Mouse (Mus musculus) liver, embryonic 16.5 days (tissue): ENCODE measurements around the gene Slc16a10. TPM values are rescaled to one million over a fixed set of nuclear protein-coding genes. Genes with fewer than 3 reads are reported as not detected.
A peak's percentile ranks its signal among the peaks of the same experiment; 100 is the strongest.

Source experiments
- ATAC-seq: fragments of 200-750 bp; cut with Nextera tagmentation; 2 replicates; pipeline ENCODE4 v1.8.0; 2017; ENCODE audit warnings: low read depth, mild to moderate bottlenecking, moderate number of reproducible peaks, moderate library complexity
- H3K27ac ChIP-seq: fragments of 300-500 bp; sonication (generic); 2 replicates; pipeline ENCODE4 v1.5.1; 2014; ENCODE audit warnings: mild to moderate bottlenecking, low read length
- H3K27me3 ChIP-seq: fragments of 300-500 bp; sonication (generic); 2 replicates; pipeline ENCODE4 v1.6.1; 2014; ENCODE audit warnings: low read depth, low read length, mixed read lengths; ENCODE audit not compliant: control insufficient read depth, insufficient read depth
- H3K36me3 ChIP-seq: fragments of 300-500 bp; sonication (generic); 2 replicates; pipeline ENCODE4 v1.6.1; 2014; ENCODE audit warnings: mild to moderate bottlenecking; ENCODE audit not compliant: control insufficient read depth, insufficient read depth
- H3K4me1 ChIP-seq: fragments of 300-500 bp; sonication (generic); 2 replicates; pipeline ENCODE4 v1.6.1; 2014; ENCODE audit warnings: low read depth, low read length, mixed read lengths; ENCODE audit not compliant: control insufficient read depth
- H3K4me2 ChIP-seq: fragments of 300-500 bp; sonication (generic); 2 replicates; pipeline ENCODE4 v1.6.1; 2014; ENCODE audit warnings: low read depth, low read length, mixed read lengths
- H3K4me3 ChIP-seq: fragments of 300-500 bp; sonication (generic); 2 replicates; pipeline ENCODE4 v1.5.1; 2014; ENCODE audit warnings: low read depth, mild to moderate bottlenecking, low read length
- H3K9ac ChIP-seq: fragments of 300-500 bp; sonication (generic); 2 replicates; pipeline ENCODE4 v1.6.1; 2014; ENCODE audit warnings: low read depth, low read length
- H3K9me3 ChIP-seq: fragments of 300-500 bp; sonication (generic); replicated peaks from 2 replicates; pipeline ENCODE4 v1.6.1; 2016; ENCODE audit warnings: low read length; ENCODE audit not compliant: control insufficient read depth
- WGBS: fragments of 180-500 bp; shearing (Covaris S2); extraction: QIAGEN DNeasy Blood & Tissue Kit; methylation state at CpG from one replicate; pipeline ENCODE4 v1.1.7; 2014; ENCODE audit not compliant: insufficient replicate concordance; 5-methylcytosine and 5-hydroxymethylcytosine counted together
- polyA plus RNA-seq: library from polyadenylated mRNA; unstranded; fragments of >200 nt; fragmentation: Nextera tagmentation; extraction: Ambion mirVana; gene quantifications from 2 replicates; pipeline ENCODE4 v1.2.1, GENCODE M21; 2015

Slc16a10 gene
- polyA plus RNA-seq, 1 experiment from 2014 or later = 75.2 TPM

- no peak overlapping the region for H3K27ac ChIP-seq
- no peak overlapping the region for H3K4me3 ChIP-seq
- ATAC-seq = no peak
- no peaks in the 10 kb centered on the region for H3K9me3 ChIP-seq
- peaks cover 2% of the 10 kb centered on the region; the same call in 1 of the 2 replicates for H3K4me1 ChIP-seq
- no peak overlapping the region for H3K4me2 ChIP-seq
- WGBS = 88% methylated on average over 2 of the region's 2 CpGs
- H3K36me3 ChIP-seq = peaks cover 43% of the 10 kb centered on the region
- H3K9ac ChIP-seq = no peak overlapping the region
- H3K27me3 ChIP-seq = no peaks in the 10 kb centered on the region
Observed at GRCm38 (mm10) chr10:40050763-40051162, 91.3 kb downstream of the Slc16a10 start.

GRCm38 (mm10) chr10:40041339-40041738 lies 100.7 kb downstream of the Slc16a10 start:
- no peaks in the 10 kb centered on the region for H3K27me3 ChIP-seq
- no peak overlapping the region for H3K9ac ChIP-seq
- H3K36me3 ChIP-seq = peaks cover 16% of the 10 kb centered on the region
- H3K9me3 ChIP-seq = no peaks in the 10 kb centered on the region
- H3K4me1 ChIP-seq = no peaks in the 10 kb centered on the region; the same call in 1 of the 2 replicates
- H3K4me3 ChIP-seq = no peak overlapping the region
- no peak overlapping the region for H3K4me2 ChIP-seq
- 0 out of 2 replicates have a peak, but pooled peaks have one; percentile 54 for ATAC-seq
- WGBS = 53% methylated on average over 4 of the region's 4 CpGs
- no peak overlapping the region for H3K27ac ChIP-seq

- no peaks in the 10 kb centered on the region; the same call in 1 of the 2 replicates for H3K4me1 ChIP-seq
- ATAC-seq = no peak
- H3K36me3 ChIP-seq = peaks cover 34% of the 10 kb centered on the region
Observed at GRCm38 (mm10) chr10:40036686-40037560, 105.1 kb downstream of the Slc16a10 start.

GRCm38 (mm10) chr10:40034956-40035355 lies 107.1 kb downstream of the Slc16a10 start:
- H3K9me3 ChIP-seq = no peaks in the 10 kb centered on the region
- no peak for ATAC-seq
- no peak overlapping the region for H3K27ac ChIP-seq
- H3K9ac ChIP-seq = no peak overlapping the region
- no peak overlapping the region for H3K4me3 ChIP-seq
- H3K4me1 ChIP-seq = no peaks in the 10 kb centered on the region
- 98% methylated on average over 6 of the region's 6 CpGs for WGBS
- H3K27me3 ChIP-seq = no peaks in the 10 kb centered on the region
- H3K4me2 ChIP-seq = no peak overlapping the region
- peaks cover 34% of the 10 kb centered on the region for H3K36me3 ChIP-seq

More at GRCm38 (mm10) chr10:40036686-40037560, 105.1 kb downstream of the Slc16a10 start:
- no peak overlapping the region for H3K9ac ChIP-seq
- H3K27ac ChIP-seq = no peak overlapping the region
- H3K4me3 ChIP-seq = no peak overlapping the region
- H3K4me2 ChIP-seq = no peak overlapping the region
- 84% methylated on average over 24 of the region's 24 CpGs for WGBS
- H3K9me3 ChIP-seq = no peaks in the 10 kb centered on the region
- H3K27me3 ChIP-seq = no peaks in the 10 kb centered on the region

GRCm38 (mm10) chr10:40032897-40033296 lies 109.2 kb downstream of the Slc16a10 start:
- no peak for ATAC-seq
- H3K36me3 ChIP-seq = peaks cover 31% of the 10 kb centered on the region
- no peaks in the 10 kb centered on the region for H3K9me3 ChIP-seq
- no peak overlapping the region for H3K9ac ChIP-seq
- WGBS = 82% methylated on average over 2 of the region's 2 CpGs
- H3K4me3 ChIP-seq = no peak overlapping the region
- H3K4me2 ChIP-seq = no peak overlapping the region
- H3K27me3 ChIP-seq = no peaks in the 10 kb centered on the region
- no peaks in the 10 kb centered on the region for H3K4me1 ChIP-seq
- no peak overlapping the region for H3K27ac ChIP-seq

GRCm38 (mm10) chr10:40030716-40031115 lies 111.3 kb downstream of the Slc16a10 start:
- no peaks in the 10 kb centered on the region for H3K27me3 ChIP-seq
- H3K9me3 ChIP-seq = no peaks in the 10 kb centered on the region
- H3K9ac ChIP-seq = no peak overlapping the region
- no peak overlapping the region for H3K4me3 ChIP-seq
- ATAC-seq = no peak
- no peak overlapping the region for H3K27ac ChIP-seq
- H3K4me1 ChIP-seq = no peaks in the 10 kb centered on the region
- H3K4me2 ChIP-seq = no peak overlapping the region
- peaks cover 12% of the 10 kb centered on the region; the same call in 1 of the 2 replicates for H3K36me3 ChIP-seq
- 86% methylated on average over 6 of the region's 6 CpGs for WGBS

- Histone ChIP-seq H3K9ac (no peak overlapping the region), H3K4me3 (no peak overlapping the region), H3K27me3 (peaks cover 10% of the 10 kb centered on the region), H3K4me2 (no peak overlapping the region), H3K4me1 (peaks cover 7% of the 10 kb centered on the region), H3K36me3 (peaks cover 2% of the 10 kb centered on the region; the same call in 1 of the 2 replicates), H3K27ac (no peak overlapping the region), H3K9me3 (no peaks in the 10 kb centered on the region)
- WGBS = 76% methylated on average over 2 of the region's 2 CpGs
- ATAC-seq = no peak
Observed at GRCm38 (mm10) chr10:40029610-40030009, 112.4 kb downstream of the Slc16a10 start.

GRCm38 (mm10) chr10:40028091-40028490 lies 114.0 kb downstream of the Slc16a10 start:
- ATAC-seq = no peak
- 74% methylated on average over 8 of the region's 8 CpGs for WGBS

GRCm38 (mm10) chr10:40026546-40026945 lies 115.5 kb downstream of the Slc16a10 start:
- H3K4me2 ChIP-seq = no peak overlapping the region
- no peak overlapping the region for H3K4me3 ChIP-seq
- H3K36me3 ChIP-seq = no peaks in the 10 kb centered on the region
- H3K27me3 ChIP-seq = peaks cover 19% of the 10 kb centered on the region
- no peak overlapping the region for H3K27ac ChIP-seq
- H3K9ac ChIP-seq = no peak overlapping the region
- H3K4me1 ChIP-seq = peaks cover 7% of the 10 kb centered on the region
- no peaks in the 10 kb centered on the region for H3K9me3 ChIP-seq
- WGBS = 82% methylated on average over 5 of the region's 5 CpGs
- ATAC-seq = no peak

More at GRCm38 (mm10) chr10:40028091-40028490, 114.0 kb downstream of the Slc16a10 start:
- no peak overlapping the region for H3K9ac ChIP-seq
- H3K27ac ChIP-seq = no peak overlapping the region
- H3K4me2 ChIP-seq = no peak overlapping the region
- H3K4me3 ChIP-seq = no peak overlapping the region
- H3K27me3 ChIP-seq = peaks cover 19% of the 10 kb centered on the region
- peaks cover under 1% of the 10 kb centered on the region; the same call in 1 of the 2 replicates for H3K36me3 ChIP-seq
- H3K9me3 ChIP-seq = no peaks in the 10 kb centered on the region
- H3K4me1 ChIP-seq = peaks cover 7% of the 10 kb centered on the region
